16 mouse cellular contexts compared by ENCODE assay signal in genomic region chr15:33935013-33935664, GRCm38 (mm10).
DNase-seq lines count a peak whose midpoint lies in the region; ATAC-seq and TF ChIP-seq lines count a peak whose summit lies in the region.
"Had no signal": no experiment of that assay in that cellular context is flagged by ENCODE, and none has a peak within 500 bp of the region (broad histone marks: within the 10 kb centered on the region; RNA-seq: fewer than 3 reads in every experiment).

No protein-coding gene starts in this region.

- no peak for DNase-seq in forebrain, embryonic 10.5 days (ENCODE audit: extremely low spot score, low spot score)
- DNase-seq in layer of hippocampus, postnatal 10 days (ENCODE audit: low spot score in 2 of 2) = peak; percentile 22 to 36
- DNase-seq in layer of hippocampus, adult 11-12 months (ENCODE audit: low spot score) = no peak
- no peak for DNase-seq in Patski (ENCODE audit: low read depth, low spot score)
- peak; percentile 68 for DNase-seq in hindbrain, postnatal 0 days (ENCODE audit: low spot score)
- DNase-seq in gastrocnemius, adult 8-10 months (ENCODE audit: low spot score in 2 of 2) = no peak
- DNase-seq: adrenal gland, adult 2 months; gastrocnemius, adult 2 months; heart, postnatal 14 days; right cerebral cortex, postnatal 14 days; thymus, adult 2 months had no signal

- in situ Hi-C loops in Patski (cut with MboI; ENCODE audit: low pct_unique_long_range_greater_than_20kb) = no loop called here

- H3K27ac ChIP-seq in forebrain, embryonic 16.5 days (ENCODE audit: low read length) = no peak overlapping the region
- no peak overlapping the region for H3K27ac ChIP-seq in forebrain, embryonic 10.5 days
- H3K27ac ChIP-seq in hindbrain, postnatal 0 days = peak overlapping the region; percentile 32; the same call in 1 of the 2 replicates
- H3K27ac ChIP-seq: gastrocnemius, adult 2 months; kidney, postnatal 0 days; lung, embryonic 15.5 days had no signal

- no peak for TF ChIP-seq CTCF in Patski (IDR thresholded peaks at IDR 0.05)
- no peak for TF ChIP-seq CTCF in hindbrain, postnatal 0 days (IDR thresholded peaks at IDR 0.05; ENCODE audit: low read depth)

- POLR2A ChIA-PET in Patski (lab: Charles Lee) = no interaction called here

- no peaks in the 10 kb centered on the region for H3K27me3 ChIP-seq in forebrain, embryonic 16.5 days (replicated peaks; ENCODE audit: control insufficient read depth, insufficient read depth, low read length)
- H3K27me3 ChIP-seq in forebrain, embryonic 10.5 days (ENCODE audit: poor library complexity, severe bottlenecking) = no peaks in the 10 kb centered on the region
- no peaks in the 10 kb centered on the region for H3K27me3 ChIP-seq in Patski
- no peaks in the 10 kb centered on the region for H3K27me3 ChIP-seq in hindbrain, postnatal 0 days (ENCODE audit: insufficient read depth, low read length)
- H3K27me3 ChIP-seq: lung, embryonic 15.5 days had no signal

- no peak overlapping the region for H3K4me2 ChIP-seq in forebrain, embryonic 16.5 days (ENCODE audit: low read length)
- H3K4me2 ChIP-seq in hindbrain, postnatal 0 days (ENCODE audit: low read depth, low read length) = no peak overlapping the region
- H3K4me2 ChIP-seq: lung, embryonic 15.5 days had no signal

- H3K9ac ChIP-seq in forebrain, embryonic 16.5 days (replicated peaks; ENCODE audit: low read depth, low read length) = no peak overlapping the region
- no peak overlapping the region for H3K9ac ChIP-seq in hindbrain, postnatal 0 days (replicated peaks; ENCODE audit: low read length)
- H3K9ac ChIP-seq: lung, embryonic 15.5 days had no signal

- no peaks in the 10 kb centered on the region for H3K9me3 ChIP-seq in forebrain, embryonic 16.5 days (ENCODE audit: control insufficient read depth, low read length)
- H3K9me3 ChIP-seq in forebrain, embryonic 10.5 days = peaks cover 9% of the 10 kb centered on the region; the same call in 1 of the 2 replicates
- H3K9me3 ChIP-seq in hindbrain, postnatal 0 days (ENCODE audit: low read length) = no peaks in the 10 kb centered on the region
- H3K9me3 ChIP-seq: lung, embryonic 15.5 days had no signal

- WGBS in forebrain, embryonic 16.5 days = 56% methylated on average over 4 of the region's 4 CpGs
- WGBS in forebrain, embryonic 10.5 days = 85% methylated on average over 4 of the region's 4 CpGs
- 37% methylated on average over 4 of the region's 4 CpGs for WGBS in hindbrain, postnatal 0 days

- ATAC-seq in forebrain, embryonic 16.5 days = peak; percentile 47; the same call in 1 of the 2 replicates
- ATAC-seq in Patski = peak; percentile 31
- ATAC-seq in hindbrain, postnatal 0 days = peak; percentile 87
- ATAC-seq: CD4-positive, CD25-positive, alpha-beta regulatory T cell, adult 4 months had no signal

- no peaks in the 10 kb centered on the region for H3K4me1 ChIP-seq in forebrain, embryonic 16.5 days (replicated peaks; ENCODE audit: control insufficient read depth, insufficient read depth, low read length)
- no peaks in the 10 kb centered on the region for H3K4me1 ChIP-seq in forebrain, embryonic 10.5 days
- no peaks in the 10 kb centered on the region for H3K4me1 ChIP-seq in hindbrain, postnatal 0 days (ENCODE audit: insufficient read depth, low read length)
- H3K4me1 ChIP-seq: lung, embryonic 15.5 days had no signal

- no peaks in the 10 kb centered on the region for H3K36me3 ChIP-seq in forebrain, embryonic 16.5 days (ENCODE audit: control insufficient read depth, insufficient read depth)
- no peaks in the 10 kb centered on the region for H3K36me3 ChIP-seq in forebrain, embryonic 10.5 days (replicated peaks)
- H3K36me3 ChIP-seq in hindbrain, postnatal 0 days (ENCODE audit: insufficient read depth, low read length) = no peaks in the 10 kb centered on the region
- H3K36me3 ChIP-seq: lung, embryonic 15.5 days had no signal

- CTCF ChIA-PET in Patski (lab: Charles Lee) = no interaction called here

- H3K4me3 ChIP-seq in forebrain, embryonic 16.5 days (replicated peaks; ENCODE audit: low read length) = no peak overlapping the region
- no peak overlapping the region for H3K4me3 ChIP-seq in forebrain, embryonic 10.5 days
- H3K4me3 ChIP-seq in hindbrain, postnatal 0 days (ENCODE audit: low read length) = no peak overlapping the region
- H3K4me3 ChIP-seq: erythroblast, embryonic 14.5 days; gastrocnemius, adult 2 months; lung, embryonic 15.5 days had no signal

Comparison
In these comparisons a context has a peak if more than half of its experiments do, and no peak if none do; other contexts are left out.
1. DNase-seq: peak in layer of hippocampus, postnatal 10 days (2 of 2) and hindbrain, postnatal 0 days (single experiment); none in forebrain, embryonic 10.5 days (single experiment), layer of hippocampus, adult 11-12 months (single experiment), Patski (single experiment) and gastrocnemius, adult 8-10 months (0 of 2).
2. ATAC-seq: peak in every context shown above with its lines; median percentile 87 in hindbrain, postnatal 0 days; 47 in forebrain, embryonic 16.5 days; 31 in Patski.